Mouse (Mus musculus): ENCODE data around the gene Sptlc2.
"Not testable (repeated sequence)": the region's sequence is repeated elsewhere in the genome, so short reads cannot be mapped to it uniquely, and the experiment has no call there.

Gene Sptlc2

DNA sequence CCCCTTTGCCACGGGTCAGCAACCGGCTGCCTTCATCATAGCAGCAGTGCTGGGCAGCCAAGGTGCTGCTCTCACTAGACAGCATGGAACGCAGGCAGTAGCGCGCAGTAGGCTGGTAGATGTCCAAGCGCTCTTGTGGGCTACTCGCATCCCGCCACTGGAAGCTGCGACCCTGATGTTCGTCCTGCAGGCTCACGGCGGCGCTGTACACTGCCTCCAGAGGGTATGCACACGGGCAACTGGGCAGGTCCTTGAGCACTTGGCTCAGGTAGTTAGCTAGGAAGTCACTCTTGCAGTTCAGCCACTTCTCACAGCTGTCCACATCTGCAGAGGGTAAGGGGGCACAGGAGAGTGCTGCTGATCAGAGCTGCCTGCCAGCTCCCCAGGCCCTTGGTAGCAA is 108.3 kb downstream of the Sptlc2 start:
- no peak for DNase-seq (ENCODE audit: low read depth in 2 of 2, low spot score in 2 of 2)

- no peak for DNase-seq (ENCODE audit: low read depth in 2 of 2, low spot score in 2 of 2)
Measured at GRCm38 (mm10) chr12:87279350-87279749, 108.8 kb downstream of the Sptlc2 start.

GRCm38 (mm10) chr12:87278118-87278730 is 109.9 kb downstream of the Sptlc2 start:
- DNase-seq (ENCODE audit: low read depth in 2 of 2, low spot score in 2 of 2): no peak

GRCm38 (mm10) chr12:87277251-87277650 is 110.9 kb downstream of the Sptlc2 start:
- not testable (repeated sequence) for DNase-seq (ENCODE audit: low read depth in 2 of 2, low spot score in 2 of 2)

DNA sequence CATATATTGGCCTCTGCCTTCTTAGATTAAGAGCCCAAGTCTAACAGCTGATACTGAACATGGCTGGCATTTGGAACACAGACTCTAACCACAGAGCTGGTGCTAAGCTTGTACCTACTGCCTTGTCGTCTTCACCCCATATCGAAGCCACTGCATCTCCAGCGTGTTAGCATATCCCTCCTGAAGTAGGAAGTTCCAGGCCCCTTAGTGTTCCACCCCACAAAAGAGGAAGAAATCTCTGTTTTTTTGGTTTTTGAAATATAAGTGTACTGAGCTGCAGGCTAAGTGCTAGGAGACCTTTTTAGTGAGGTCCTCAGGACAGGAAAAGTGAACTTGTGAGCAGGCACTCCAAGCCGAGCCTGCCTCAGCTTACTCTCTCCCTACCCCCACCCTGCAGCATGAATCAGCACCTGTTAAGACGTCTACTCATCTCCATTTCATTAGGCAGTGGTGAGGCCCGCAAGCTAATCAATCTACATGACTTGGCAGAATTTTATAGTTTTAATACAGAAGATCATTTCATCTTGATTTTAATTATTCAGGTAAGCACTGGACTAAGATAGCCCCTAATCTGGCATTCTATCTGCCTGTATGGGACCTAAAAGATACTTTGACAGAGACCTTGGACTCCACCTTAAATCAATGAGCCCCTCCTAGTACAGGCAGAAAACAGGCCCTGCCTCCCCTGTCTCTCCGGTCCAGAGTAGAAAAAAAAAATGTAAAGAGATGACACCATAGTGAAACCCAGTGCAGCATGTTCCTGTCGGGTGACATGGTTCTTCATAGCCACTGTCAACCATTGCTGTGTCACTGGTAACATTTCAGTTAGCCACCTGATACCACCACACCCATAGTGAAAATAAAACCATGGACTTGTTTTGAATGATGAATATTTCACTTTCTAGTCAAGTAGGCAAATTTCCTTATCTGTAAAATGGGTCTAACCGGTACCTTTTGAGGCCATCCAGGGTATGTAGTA is 113.0 kb downstream of the Sptlc2 start:
- DNase-seq (ENCODE audit: low read depth in 2 of 2, low spot score in 2 of 2): no peak

- DNase-seq (ENCODE audit: low read depth in 2 of 2, low spot score in 2 of 2): no peak
Measured at GRCm38 (mm10) chr12:87267682-87268081, 120.5 kb downstream of the Sptlc2 start.

- no peak for DNase-seq (ENCODE audit: low read depth in 2 of 2, low spot score in 2 of 2)
Measured at GRCm38 (mm10) chr12:87266827-87267603, 121.1 kb downstream of the Sptlc2 start.

- peak; percentile 82 to 86 for DNase-seq (ENCODE audit: low read depth in 2 of 2, low spot score in 2 of 2)
Measured at GRCm38 (mm10) chr12:87266108-87266826, 121.9 kb downstream of the Sptlc2 start, which contains the start of the genes Vipas39 and Ahsa1. Gene Vipas39, minus strand, starts transcription at chr12:87266256. Gene Ahsa1, plus strand, starts transcription at chr12:87266479.

- no peak for DNase-seq (ENCODE audit: low read depth in 2 of 2, low spot score in 2 of 2)
Measured at GRCm38 (mm10) chr12:87265444-87265843, 122.7 kb downstream of the Sptlc2 start.

DNA sequence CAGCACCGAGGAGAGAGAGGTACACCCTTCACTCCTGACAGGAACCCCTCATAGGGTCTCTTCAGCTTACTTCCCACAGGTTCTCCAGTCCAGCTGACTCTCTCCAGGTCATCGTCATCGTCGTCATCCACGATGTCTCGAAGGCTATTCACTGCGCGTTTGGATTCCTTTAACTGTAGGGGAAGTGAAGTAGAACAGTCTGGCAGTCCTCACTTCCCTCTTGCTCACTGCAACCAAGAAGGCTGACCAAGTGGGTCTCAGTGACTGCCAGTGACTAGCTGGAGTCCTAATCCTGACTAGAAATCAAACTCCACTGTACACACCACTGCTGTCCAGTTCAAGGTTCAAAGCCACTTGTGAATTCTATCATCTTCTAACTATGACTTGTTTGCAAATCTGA is 127.6 kb downstream of the Sptlc2 start:
- DNase-seq (ENCODE audit: low read depth in 2 of 2, low spot score in 2 of 2): no peak

- no peak for DNase-seq (ENCODE audit: low read depth in 2 of 2, low spot score in 2 of 2)
Measured at GRCm38 (mm10) chr12:87256629-87257028, 131.5 kb downstream of the Sptlc2 start.
